Mouse (Mus musculus) lung, postnatal 10 days (tissue): Measurements from ENCODE around the gene Diexf.

Experiments
- DNase-seq: peaks from one replicate; pipeline ENCODE4 v3.0.0; 2021

Diexf gene

GRCm38 (mm10) chr1:193085541-193086020 is 44.5 kb downstream of the Diexf start:
- no peak for DNase-seq

- no peak for DNase-seq
Observed at GRCm38 (mm10) chr1:193084016-193084415, 46.1 kb downstream of the Diexf start.

GRCm38 (mm10) chr1:193083051-193083450 is 47.0 kb downstream of the Diexf start:
- no peak for DNase-seq

GRCm38 (mm10) chr1:193082311-193082921 is 47.7 kb downstream of the Diexf start:
- DNase-seq: peak; percentile 59

GRCm38 (mm10) chr1:193062618-193063017 is 67.5 kb downstream of the Diexf start:
- DNase-seq: no peak

GRCm38 (mm10) chr1:193060167-193060566 is 69.9 kb downstream of the Diexf start:
- no peak for DNase-seq

- no peak for DNase-seq
Observed at GRCm38 (mm10) chr1:193059596-193059995, 70.5 kb downstream of the Diexf start.

GRCm38 (mm10) chr1:193054401-193054800 is 75.7 kb downstream of the Diexf start:
- no peak for DNase-seq

GRCm38 (mm10) chr1:193053065-193053464 is 77.0 kb downstream of the Diexf start:
- no peak for DNase-seq

- DNase-seq: no peak
Observed at GRCm38 (mm10) chr1:193047616-193048015, 82.5 kb downstream of the Diexf start.

GRCm38 (mm10) chr1:193042760-193043295 is 87.2 kb downstream of the Diexf start:
- no peak for DNase-seq
